Mouse (Mus musculus) induced T-regulatory cell, adult 2 months (primary cell): Measurements from ENCODE around the gene Nod2.

Source experiments
- DNase-seq: peaks from one replicate; pipeline ENCODE4 v3.0.0-alpha.2; 2012; ENCODE audit warnings: low read depth

Nod2 gene

DNA sequence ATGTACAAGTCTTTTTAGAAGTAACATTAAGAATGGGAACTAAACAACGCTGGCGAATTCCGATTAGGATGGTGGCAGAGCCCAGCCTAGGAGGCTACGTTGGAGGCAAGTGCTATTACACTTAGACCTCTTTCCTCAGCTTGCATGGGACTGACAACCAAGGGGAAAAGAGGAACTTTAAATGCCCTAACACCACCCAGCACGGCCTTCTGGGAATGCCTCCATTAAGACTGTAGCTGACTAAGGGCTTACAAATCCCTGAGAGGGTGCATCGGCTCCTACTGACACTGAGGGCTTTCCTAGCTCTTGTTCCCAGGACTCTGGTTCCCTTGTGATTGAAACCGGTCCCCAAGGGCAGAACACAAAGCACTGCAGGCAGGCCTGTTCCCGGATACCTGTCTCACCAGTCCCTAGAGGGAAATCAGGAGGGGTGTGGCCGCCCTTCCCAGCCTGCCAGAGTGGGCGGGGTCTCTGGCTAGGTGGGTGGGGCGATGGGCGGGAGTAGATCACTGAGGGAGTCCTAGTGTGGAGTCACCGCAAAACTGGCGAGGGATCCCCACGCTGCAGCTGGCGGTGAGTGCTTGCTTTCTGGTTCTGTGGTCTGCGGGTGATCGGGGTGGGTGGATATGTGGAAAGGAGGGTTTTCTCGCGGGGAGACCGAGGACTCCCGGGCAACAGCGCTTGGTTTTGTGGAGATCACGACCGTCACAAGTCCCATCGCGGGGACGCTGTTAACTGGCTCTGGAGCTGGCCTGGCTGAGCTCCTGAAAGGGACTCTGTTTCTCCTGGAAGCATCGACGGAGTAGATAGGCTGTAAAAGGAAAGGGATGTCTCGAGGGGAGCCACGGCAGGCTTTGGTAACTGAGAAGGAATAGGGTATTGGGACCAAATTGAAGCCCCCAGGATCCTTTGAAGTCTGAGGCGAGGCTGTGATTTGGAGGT, at the start of gene Nod2:
TSS of gene Nod2 (plus strand) at position 479 of the 942 bp plus-strand sequence.
- DNase-seq, result peak; percentile 79

DNA sequence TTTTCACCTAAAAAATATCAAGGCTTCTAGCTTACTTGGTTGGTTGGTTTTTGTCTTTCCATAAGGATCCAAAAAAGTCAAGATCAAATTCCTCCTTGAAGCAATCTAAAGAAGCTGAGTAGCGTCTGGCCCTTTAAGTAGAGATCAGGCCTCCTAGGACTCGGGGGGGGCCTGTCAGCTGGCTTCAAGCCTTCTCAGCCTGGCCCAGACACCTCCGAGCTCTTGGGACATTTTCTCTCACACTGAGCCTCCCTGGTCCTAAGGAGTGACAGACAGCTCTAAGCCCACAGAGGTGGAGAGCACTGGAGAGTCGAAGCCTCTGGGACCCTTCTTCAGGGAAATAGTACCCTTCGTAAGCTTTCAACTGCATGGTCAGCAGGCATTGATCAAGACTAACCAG, 48.5 kb upstream of the Nod2 start:
- no peak for DNase-seq

GRCm38 (mm10) chr8:88599491-88599890, 47.6 kb upstream of the Nod2 start:
- no peak for DNase-seq

GRCm38 (mm10) chr8:88603446-88603989, 43.6 kb upstream of the Nod2 start:
- DNase-seq, result no peak

GRCm38 (mm10) chr8:88604065-88605038, 42.8 kb upstream of the Nod2 start:
- DNase-seq, result peak; percentile 61

- no peak for DNase-seq
Observed at GRCm38 (mm10) chr8:88605361-88606040, 41.6 kb upstream of the Nod2 start.

GRCm38 (mm10) chr8:88609036-88609435, 38.1 kb upstream of the Nod2 start:
- DNase-seq, result no peak

- DNase-seq, result no peak
Observed at GRCm38 (mm10) chr8:88610271-88610670, 36.8 kb upstream of the Nod2 start.

DNA sequence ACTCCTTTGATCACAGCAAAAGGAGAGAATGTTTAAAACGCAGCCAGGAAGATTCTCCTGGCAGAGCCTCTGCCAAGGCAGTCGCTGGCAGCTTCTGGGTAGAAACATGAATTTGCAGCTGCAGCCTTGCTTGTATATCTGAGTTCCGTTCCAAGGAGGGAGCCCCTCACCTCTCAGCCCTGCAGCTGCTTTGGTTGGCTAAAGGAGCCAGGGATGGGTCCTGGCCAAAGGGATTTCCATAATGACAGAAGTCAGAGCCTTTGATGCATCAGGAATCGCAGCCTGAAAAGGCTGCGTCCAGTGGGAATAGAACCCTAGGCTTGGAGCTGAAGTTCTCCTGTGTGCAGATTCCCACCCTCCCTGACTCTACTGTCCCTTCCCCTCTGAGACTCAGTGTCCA, 32.1 kb upstream of the Nod2 start:
- DNase-seq, result no peak

DNA sequence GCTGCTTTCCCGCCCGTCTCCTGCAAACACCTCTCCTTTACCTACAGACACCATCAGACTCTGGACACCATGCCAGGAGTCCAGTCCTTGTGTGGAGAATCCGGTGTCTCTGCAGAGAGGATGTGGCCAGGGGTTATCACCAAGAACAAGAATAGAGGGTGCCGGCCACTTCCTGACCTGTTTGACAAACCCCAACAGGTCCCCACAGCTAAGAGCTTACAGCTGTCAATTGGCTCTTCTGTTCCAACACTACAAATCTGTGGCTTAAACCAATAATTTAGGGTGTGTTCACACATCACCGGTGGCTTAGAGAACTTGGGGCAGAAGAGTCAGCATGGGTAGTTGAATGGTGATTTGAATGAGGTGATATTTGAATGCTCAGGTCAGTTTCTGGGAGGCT, 28.5 kb upstream of the Nod2 start:
- DNase-seq, result peak; percentile 53

DNA sequence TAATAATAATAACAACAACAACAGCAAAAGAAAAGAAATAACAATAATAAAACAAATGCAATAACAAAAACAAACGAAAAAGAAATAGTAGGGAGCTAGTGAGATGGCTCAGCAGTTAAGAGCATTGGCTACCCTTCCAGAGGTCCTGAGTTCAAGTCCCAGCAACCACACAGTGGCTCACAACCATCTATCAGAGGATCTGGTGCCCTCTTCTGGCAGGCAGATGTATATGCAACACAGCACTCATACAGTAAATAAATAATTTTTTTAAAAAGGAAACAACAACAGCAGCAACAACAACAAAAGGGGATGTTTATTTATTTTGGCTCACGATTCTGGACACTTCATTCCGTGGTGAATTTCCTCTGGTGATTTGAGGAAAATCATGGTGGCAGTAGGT, 27.6 kb upstream of the Nod2 start:
- peak; percentile 59 for DNase-seq

DNA sequence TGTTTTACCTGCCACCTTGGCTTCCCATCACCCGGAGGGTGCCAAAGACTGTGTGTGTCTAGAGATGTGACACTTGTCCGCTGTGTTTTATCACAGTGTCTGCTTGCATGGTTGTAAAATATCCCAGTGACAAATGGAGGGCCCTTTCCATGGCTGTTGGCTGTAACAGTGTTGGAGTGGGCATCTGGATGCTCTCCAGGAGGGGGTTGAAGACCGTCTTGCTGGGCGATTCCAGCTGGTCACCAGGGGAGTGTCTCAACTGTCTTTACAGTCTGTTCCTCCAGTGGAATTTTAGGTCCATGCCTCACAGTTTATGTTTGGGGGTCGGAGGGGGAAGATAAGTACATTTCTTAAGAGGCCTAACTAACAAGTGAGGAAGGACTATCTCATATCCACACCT, 26.2 kb upstream of the Nod2 start:
- DNase-seq, result no peak

- DNase-seq, result peak; percentile 81
Observed at GRCm38 (mm10) chr8:88621408-88621807, 25.7 kb upstream of the Nod2 start.

DNA sequence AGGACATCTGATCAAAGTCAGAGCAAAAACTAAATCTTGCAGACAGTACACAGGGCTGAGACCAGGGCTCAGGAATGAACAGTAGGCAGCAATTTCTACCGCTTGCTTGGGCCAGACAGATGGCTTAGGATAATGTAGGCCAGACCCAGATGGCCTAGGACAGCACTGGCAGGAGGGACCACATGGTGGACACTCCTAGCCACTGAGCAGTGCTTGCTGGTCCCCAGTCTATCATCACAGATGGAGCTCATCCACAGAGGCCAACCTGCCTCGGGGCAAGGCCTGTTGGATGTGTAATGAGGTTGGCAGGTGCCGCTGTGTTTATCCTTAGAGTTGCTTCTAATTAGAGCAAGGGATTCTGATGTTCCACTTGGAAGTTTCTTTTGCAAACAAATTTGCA, 23.8 kb upstream of the Nod2 start:
- no peak for DNase-seq

DNA sequence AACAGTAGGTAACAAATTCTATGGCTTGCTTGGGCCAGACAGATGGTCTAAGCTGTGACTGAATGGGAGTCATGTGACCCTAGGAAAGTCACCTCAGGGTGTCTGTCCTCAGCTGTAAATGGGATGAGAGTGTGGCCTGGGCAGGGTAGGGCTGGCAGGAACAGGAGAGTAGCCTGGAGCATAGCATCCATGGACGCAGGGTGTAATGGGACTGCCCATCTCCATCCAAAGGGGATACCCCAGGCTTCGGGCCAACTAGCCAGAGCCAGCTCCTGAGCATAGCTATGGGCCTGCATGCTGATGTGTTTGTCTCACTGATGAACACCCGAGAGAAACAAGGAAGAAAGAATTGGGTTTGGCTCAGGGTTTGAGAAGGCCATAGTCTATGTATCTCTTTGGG, 22.8 kb upstream of the Nod2 start:
- DNase-seq, result no peak

DNA sequence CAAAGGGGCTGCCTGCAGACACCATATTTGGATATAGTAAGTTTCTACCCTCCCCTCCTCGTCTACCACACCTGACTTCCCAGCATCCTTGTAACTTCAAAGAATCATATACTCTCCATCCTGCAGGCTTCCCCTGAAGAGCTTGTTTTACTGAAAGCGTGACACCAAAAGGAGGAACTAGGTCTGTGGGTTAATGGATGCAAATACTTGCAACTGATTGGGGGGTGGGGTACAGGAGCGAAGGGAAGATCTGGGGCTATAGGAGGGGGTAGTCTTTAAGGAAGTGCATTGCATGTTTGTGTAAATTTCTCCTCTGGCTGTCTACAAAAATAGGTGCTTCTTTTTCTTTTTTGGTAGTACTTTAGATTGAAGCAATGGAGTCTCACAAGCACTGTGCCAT, 20.7 kb upstream of the Nod2 start:
- no peak for DNase-seq

DNA sequence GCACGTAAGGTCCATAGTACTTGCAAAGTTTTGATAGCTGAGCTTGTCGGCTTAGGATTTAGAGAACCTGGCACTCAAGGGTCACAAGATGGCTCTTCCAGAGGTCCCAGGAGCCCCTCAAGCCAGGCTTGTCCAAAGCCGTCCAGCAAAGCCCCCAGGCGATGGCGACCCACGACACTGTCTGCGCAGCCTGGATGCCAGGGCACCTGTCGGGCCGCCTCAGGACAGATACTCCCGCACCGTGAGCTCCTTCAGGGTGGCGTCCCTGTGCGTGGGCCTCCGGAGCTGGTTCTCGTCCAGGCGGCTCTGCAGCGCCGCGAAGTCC, 20.2 kb upstream of the Nod2 start:
- DNase-seq, result no peak

DNA sequence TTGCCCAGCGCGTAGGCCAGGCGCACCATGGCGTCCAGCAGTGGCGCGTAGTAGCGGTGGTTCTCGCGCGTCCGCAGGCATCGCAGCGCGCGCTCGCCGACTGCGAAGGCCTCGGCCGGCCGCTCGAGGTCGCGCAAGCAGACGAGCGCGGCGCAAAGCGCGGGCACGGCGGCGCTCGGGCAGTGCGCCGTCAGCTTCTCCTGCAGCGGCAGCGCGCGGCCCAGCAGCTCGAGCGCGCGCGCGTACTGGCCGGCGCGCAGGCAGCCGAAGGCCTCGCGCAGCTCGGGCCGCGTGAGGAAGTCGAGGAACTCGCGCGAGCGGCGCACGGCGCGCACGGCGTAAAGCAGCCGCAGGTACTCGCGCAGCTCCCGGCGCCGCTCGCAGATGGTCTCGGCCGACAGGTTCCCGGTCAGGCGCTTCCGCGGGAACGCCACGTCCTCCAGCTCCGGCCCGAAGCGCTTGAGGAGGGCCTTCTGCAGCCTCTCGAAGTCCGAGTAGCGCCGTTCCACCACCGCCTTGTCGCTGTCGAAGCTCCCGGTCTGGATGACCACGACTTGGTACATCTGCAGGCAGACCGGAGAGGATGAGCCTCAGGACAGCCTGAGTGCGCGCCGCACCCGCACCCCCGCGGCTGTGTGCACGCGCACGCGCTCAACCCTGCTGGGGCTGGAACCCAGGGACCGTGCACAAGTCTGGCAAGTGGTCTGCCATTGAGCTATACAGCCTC, 19.7 kb upstream of the Nod2 start:
- no peak for DNase-seq

DNA sequence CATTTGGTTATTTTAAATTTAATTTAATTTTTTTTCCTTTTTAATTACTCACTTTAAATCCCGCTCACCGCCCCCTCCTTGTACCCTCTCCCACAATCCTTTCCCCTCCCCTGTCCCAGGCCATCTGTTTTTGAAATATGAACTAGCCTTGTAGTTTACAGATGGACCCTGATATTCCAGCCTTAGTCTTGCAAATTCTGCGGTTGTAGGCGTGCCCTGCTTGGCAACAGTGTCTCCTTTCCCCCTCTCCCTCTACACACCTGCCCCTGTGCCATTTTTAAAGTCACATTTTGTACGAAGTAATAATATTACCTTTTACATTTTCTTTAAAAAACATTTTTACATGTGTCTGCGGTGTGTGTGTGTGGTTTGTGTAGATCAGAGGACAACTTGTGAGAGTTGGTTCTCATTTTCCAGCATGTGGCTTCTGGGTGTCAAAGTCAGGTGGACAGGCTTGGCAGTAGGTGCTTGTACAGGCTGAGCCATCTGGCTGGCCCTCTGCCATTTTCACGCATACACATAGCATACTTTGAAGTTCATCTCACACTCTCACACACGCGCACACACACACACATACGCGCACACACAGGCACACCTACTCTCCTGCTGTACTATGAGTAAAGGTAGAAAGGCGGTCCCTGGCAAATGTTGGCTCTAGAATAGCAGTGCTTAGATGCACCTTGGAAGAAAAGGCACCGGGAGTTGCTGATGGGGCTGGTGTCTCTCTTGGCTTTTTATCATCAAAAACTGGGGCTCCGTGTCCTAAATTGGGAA, 18.9 kb upstream of the Nod2 start:
- DNase-seq, result no peak

DNA sequence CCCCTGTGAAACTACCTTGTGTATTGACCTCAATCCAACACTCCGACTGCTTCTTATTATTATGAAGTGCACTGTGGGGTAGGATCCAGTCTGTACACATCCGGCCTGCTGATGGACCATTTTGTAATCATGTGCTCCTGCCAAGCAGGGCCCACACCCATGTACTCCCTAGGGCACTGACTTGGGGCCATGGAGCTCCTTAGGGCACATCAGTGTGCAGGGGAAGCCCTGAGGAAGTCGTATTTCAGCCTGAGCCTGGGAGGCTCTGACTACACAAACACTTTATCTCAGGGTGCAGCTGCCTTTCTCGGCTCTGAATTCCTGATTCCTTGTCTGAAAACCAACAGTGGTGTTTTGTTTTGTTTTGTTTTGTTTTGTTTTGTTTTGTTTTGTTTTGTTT, 16.9 kb upstream of the Nod2 start:
- DNase-seq, result no peak

GRCm38 (mm10) chr8:88631081-88631480, 16.0 kb upstream of the Nod2 start:
- peak; percentile 74 for DNase-seq
